Mouse (Mus musculus): ENCODE measurements around the gene Peak1. TPM values are rescaled to one million over a fixed set of nuclear protein-coding genes. Genes with fewer than 3 reads are reported as not detected.

Gene Peak1
- polyA plus RNA-seq, 1 experiment from 2014 or later = 2.6 TPM

DNA sequence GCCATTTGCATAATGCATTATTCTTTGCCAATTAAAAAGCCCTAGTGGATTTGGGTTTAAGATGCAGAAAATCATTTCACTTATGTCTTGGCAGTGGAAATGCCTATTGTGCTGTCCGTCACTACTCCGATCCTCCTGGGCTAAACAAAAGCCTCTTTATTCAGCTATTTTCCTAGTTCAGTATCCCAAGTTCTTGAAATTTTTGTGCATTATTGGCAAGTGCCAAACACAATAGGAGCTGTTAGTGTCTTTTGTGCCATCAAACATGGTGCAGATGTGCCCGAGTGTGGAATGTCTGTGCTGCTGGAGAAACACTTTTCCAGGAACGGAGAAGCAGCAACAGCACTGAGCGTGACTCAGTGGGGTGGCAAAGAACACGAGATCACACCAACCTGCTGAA lies 250.2 kb downstream of the Peak1 start:
- H3K9ac ChIP-seq (replicated peaks) = no peak overlapping the region
- H3K27ac ChIP-seq (ENCODE audit: low read depth) = no peak overlapping the region
- DNase-seq (no peak), ATAC-seq (no peak)
- no peak overlapping the region for H3K4me2 ChIP-seq (ENCODE audit: low read depth, low read length)
- no peak for TF ChIP-seq CTCF (IDR thresholded peaks at IDR 0.05; ENCODE audit: low read depth)
- no peaks in the 10 kb centered on the region for H3K36me3 ChIP-seq (replicated peaks; ENCODE audit: insufficient read depth, low read length)
- H3K9me3 ChIP-seq (ENCODE audit: low read length) = no peaks in the 10 kb centered on the region
- no peak overlapping the region for H3K4me3 ChIP-seq (ENCODE audit: low read depth, low read length)
- WGBS (ENCODE audit: insufficient replicate concordance) = 80% methylated on average over 6 of the region's 6 CpGs
- H3K27me3 ChIP-seq (ENCODE audit: insufficient read depth, low read length) = no peaks in the 10 kb centered on the region
- peaks cover 2% of the 10 kb centered on the region; the same call in 1 of the 2 replicates for H3K4me1 ChIP-seq (ENCODE audit: insufficient read depth)

DNA sequence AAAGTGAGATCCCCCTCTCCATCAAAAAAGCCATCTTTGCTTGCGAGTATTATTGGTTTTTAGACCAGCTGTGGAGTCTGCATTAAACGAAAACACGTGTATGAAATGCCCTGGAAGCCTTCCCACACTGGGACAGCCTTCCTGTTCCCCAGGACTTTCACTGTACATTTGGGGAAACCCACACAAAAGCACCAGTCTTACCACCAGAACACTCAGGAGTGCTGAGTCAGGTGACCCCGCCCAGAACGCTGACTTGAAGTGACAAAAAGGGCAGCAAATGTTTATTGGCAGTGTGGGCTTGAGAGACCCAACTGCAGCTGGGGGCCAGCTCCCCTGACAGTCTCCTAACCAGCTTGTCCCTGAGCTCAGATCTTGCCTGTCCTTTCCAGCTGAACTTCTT lies 251.7 kb downstream of the Peak1 start:
- Histone ChIP-seq H3K27ac (ENCODE audit: low read depth) (no peak overlapping the region), H3K9me3 (ENCODE audit: low read length) (no peaks in the 10 kb centered on the region), H3K4me3 (ENCODE audit: low read depth, low read length) (no peak overlapping the region), H3K9ac (replicated peaks) (no peak overlapping the region), H3K36me3 (replicated peaks; ENCODE audit: insufficient read depth, low read length) (no peaks in the 10 kb centered on the region), H3K4me1 (ENCODE audit: insufficient read depth) (peaks cover 2% of the 10 kb centered on the region; the same call in 1 of the 2 replicates), H3K4me2 (ENCODE audit: low read depth, low read length) (no peak overlapping the region), H3K27me3 (ENCODE audit: insufficient read depth, low read length) (peaks cover 3% of the 10 kb centered on the region; the same call in 1 of the 2 replicates)
- no peak for TF ChIP-seq EP300 (IDR thresholded peaks at IDR 0.05; ENCODE audit: low read depth)
- no peak for TF ChIP-seq CTCF (IDR thresholded peaks at IDR 0.05; ENCODE audit: low read depth)
- 35% methylated on average over 5 of the region's 5 CpGs for WGBS (ENCODE audit: insufficient replicate concordance)
- DNase-seq (no peak), ATAC-seq (no peak)

DNA sequence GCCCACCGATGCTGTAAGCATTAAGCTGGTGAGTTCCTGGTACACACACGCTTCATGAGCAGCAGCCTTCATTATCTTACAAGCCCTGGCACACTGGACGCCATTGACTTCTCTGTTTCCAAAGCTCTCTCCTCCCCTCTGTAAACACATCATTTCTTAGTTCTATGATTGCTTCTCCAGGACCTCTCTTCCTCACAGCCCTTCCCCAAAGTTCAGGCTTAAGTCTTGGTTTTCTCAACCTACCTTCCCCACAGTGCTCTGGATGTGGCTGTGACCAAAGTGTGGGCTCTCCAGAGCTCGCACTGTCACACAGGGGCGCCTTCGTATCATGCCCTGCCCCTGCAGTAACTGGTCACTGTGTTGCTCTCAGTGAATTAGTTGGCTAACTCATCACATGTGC lies 252.5 kb downstream of the Peak1 start, which contains the start of gene Tspan3:
Gene Tspan3 (minus strand): TSS at position 101 of the 400 bp plus-strand sequence.
- Histone ChIP-seq H3K9ac (replicated peaks) (no peak within 1 kb of the TSS), H3K4me1 (ENCODE audit: insufficient read depth) (peaks cover 4% of the 10 kb centered on the region; the same call in 1 of the 2 replicates), H3K36me3 (replicated peaks; ENCODE audit: insufficient read depth, low read length) (no peaks in the 10 kb centered on the region), H3K4me2 (ENCODE audit: low read depth, low read length) (no peak within 1 kb of the TSS), H3K27ac (ENCODE audit: low read depth) (no peak within 1 kb of the TSS), H3K4me3 (ENCODE audit: low read depth, low read length) (no peak within 1 kb of the TSS), H3K27me3 (ENCODE audit: insufficient read depth, low read length) (peaks cover 3% of the 10 kb centered on the region; the same call in 1 of the 2 replicates), H3K9me3 (ENCODE audit: low read length) (no peaks in the 10 kb centered on the region)
- ATAC-seq = no peak
- no peak for DNase-seq
- TF ChIP-seq EP300 (IDR thresholded peaks at IDR 0.05; ENCODE audit: low read depth) = no peak
- no peak for TF ChIP-seq CTCF (IDR thresholded peaks at IDR 0.05; ENCODE audit: low read depth)
- WGBS (ENCODE audit: insufficient replicate concordance) = 76% methylated on average over 6 of the region's 6 CpGs

DNA sequence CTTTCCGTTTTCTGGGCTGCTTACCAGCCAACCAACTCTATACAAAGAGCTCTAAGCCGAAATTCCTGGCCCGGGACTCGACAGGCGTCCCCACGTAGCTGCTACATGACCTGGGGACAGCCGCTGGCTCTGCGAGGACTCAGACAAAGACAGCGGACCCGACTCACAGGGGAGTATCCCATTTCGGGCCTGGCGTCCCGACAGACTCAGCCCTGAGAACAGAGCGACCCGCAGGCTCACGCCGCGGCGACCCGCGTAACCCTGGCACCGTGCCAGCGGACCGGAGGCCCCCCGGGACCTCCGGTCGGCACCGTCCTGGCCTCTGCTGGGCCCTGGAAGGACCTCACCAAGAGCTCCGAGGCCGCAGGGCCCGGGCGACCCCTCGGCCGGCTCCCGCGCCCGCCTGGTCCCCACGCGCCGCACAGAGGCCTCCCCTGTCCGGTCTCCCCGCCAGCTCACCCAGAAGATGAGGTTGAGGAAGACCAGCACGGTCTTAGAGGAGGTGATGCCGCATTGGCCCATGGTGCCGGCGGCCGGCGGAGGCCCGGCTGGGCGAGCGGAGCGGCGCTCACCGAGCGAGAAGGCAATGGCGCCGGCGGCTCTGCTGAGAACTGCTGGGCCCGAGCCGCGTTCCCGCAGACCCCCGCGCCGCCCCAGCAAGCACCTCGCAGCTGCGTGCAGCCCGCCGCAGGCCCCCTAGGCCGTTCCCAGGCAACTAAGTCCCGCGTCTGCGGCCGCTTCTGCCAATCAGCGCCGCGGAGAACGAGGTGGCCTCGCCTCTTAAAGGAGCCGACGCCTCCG lies 257.3 kb downstream of the Peak1 start:
- ATAC-seq (peak; percentile 93), DNase-seq (peak; percentile 82)
- peak overlapping the region; percentile 85 for H3K9ac ChIP-seq (replicated peaks)
- peaks cover 3% of the 10 kb centered on the region; the same call in 1 of the 2 replicates for H3K4me1 ChIP-seq (ENCODE audit: insufficient read depth)
- peak overlapping the region; percentile 95 for H3K4me2 ChIP-seq (ENCODE audit: low read depth, low read length)
- under 1% methylated on average over 66 of the region's 82 CpGs for WGBS (ENCODE audit: insufficient replicate concordance)
- TF ChIP-seq EP300 (IDR thresholded peaks at IDR 0.05; ENCODE audit: low read depth) = no peak
- TF ChIP-seq CTCF (IDR thresholded peaks at IDR 0.05; ENCODE audit: low read depth) = no peak
- no peaks in the 10 kb centered on the region for H3K9me3 ChIP-seq (ENCODE audit: low read length)
- no peaks in the 10 kb centered on the region for H3K36me3 ChIP-seq (replicated peaks; ENCODE audit: insufficient read depth, low read length)
- peaks cover 3% of the 10 kb centered on the region; the same call in 1 of the 2 replicates for H3K27me3 ChIP-seq (ENCODE audit: insufficient read depth, low read length)
- peak overlapping the region; percentile 44 for H3K27ac ChIP-seq (ENCODE audit: low read depth)
- peak overlapping the region; percentile 76 for H3K4me3 ChIP-seq (ENCODE audit: low read depth, low read length)

DNA sequence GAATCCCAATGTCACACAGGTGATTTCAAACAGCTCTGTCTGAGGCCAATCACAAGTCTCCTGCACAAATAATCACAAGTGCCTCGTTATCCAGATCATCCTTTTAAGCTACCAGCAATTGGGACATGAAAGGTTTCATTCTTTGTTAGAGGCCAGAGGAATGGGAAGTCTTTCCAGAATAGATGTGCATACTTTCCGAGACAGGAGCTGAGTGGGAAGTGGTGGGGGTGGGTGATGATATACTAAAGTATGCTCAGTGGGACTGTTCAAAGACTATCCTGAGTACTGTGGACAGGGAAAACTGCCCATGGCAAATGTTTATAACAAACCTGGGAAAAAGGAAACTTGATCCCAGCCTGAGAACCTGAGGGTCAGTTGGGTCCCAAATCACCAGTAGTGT lies 258.4 kb downstream of the Peak1 start:
- DNase-seq (no peak), ATAC-seq (no peak)
- TF ChIP-seq CTCF (IDR thresholded peaks at IDR 0.05; ENCODE audit: low read depth) (no peak), EP300 (IDR thresholded peaks at IDR 0.05; ENCODE audit: low read depth) (no peak)
- Histone ChIP-seq H3K27ac (ENCODE audit: low read depth) (no peak overlapping the region), H3K9me3 (ENCODE audit: low read length) (no peaks in the 10 kb centered on the region), H3K4me2 (ENCODE audit: low read depth, low read length) (peak overlapping the region; percentile 95; the same call in 1 of the 2 replicates), H3K36me3 (replicated peaks; ENCODE audit: insufficient read depth, low read length) (no peaks in the 10 kb centered on the region), H3K9ac (replicated peaks) (no peak overlapping the region), H3K4me3 (ENCODE audit: low read depth, low read length) (no peak overlapping the region), H3K4me1 (ENCODE audit: insufficient read depth) (peaks cover 2% of the 10 kb centered on the region; the same call in 1 of the 2 replicates), H3K27me3 (ENCODE audit: insufficient read depth, low read length) (peaks cover 3% of the 10 kb centered on the region; the same call in 1 of the 2 replicates)
- WGBS (ENCODE audit: insufficient replicate concordance) = 57% methylated on average over 2 of the region's 2 CpGs

DNA sequence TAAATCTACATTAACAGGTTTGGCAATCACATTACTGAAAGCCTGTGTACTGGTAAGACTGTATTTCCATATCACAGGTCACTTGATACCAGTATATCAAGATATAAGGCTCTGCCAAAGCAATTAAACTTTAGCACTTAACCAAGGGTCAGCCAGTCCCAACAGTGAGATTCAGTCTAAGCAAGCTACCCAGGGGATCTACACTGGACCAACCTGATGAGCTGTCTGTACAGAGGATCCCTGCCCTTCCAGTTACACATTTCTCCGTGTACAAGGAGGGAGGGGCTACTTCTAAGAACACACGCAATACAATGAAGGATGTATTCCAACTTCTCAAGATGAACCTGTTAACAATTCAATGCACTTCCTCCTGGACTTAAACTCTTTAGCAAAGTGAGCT lies 259.8 kb downstream of the Peak1 start:
- ATAC-seq = no peak
- no peak for TF ChIP-seq EP300 (IDR thresholded peaks at IDR 0.05; ENCODE audit: low read depth)

More for the DNA sequence above, 259.8 kb downstream of the Peak1 start:
- WGBS (ENCODE audit: insufficient replicate concordance) = 64% methylated on average over 2 of the region's 2 CpGs
- Histone ChIP-seq H3K36me3 (replicated peaks; ENCODE audit: insufficient read depth, low read length) (no peaks in the 10 kb centered on the region), H3K27me3 (ENCODE audit: insufficient read depth, low read length) (peaks cover 3% of the 10 kb centered on the region; the same call in 1 of the 2 replicates), H3K9ac (replicated peaks) (no peak overlapping the region), H3K9me3 (ENCODE audit: low read length) (no peaks in the 10 kb centered on the region), H3K27ac (ENCODE audit: low read depth) (no peak overlapping the region), H3K4me2 (ENCODE audit: low read depth, low read length) (no peak overlapping the region), H3K4me3 (ENCODE audit: low read depth, low read length) (no peak overlapping the region), H3K4me1 (ENCODE audit: insufficient read depth) (peaks cover 2% of the 10 kb centered on the region; the same call in 1 of the 2 replicates)
- no peak for DNase-seq

Measured in liver, postnatal 0 days (tissue).